Mouse (Mus musculus): Measurements from ENCODE around the gene Nxph1. TPM values are rescaled to one million over a fixed set of nuclear protein-coding genes. Genes with fewer than 3 reads are reported as not detected.

Nxph1 gene
- total and polyA plus RNA-seq, 3 experiments, result not detected

GRCm38 (mm10) chr6:8955817-8956529, 7.7 kb downstream of the Nxph1 start:
- Histone ChIP-seq H3K9me3 (replicated peaks; ENCODE audit: insufficient read depth, low read length) (no peaks in the 10 kb centered on the region), H3K4me1 (ENCODE audit: control insufficient read depth in 1 of 2, insufficient read depth in 2 of 2, low read length in 2 of 2) (no peaks in the 10 kb centered on the region), H3K79me2 (ENCODE audit: control insufficient read depth, insufficient read depth, low read length, poor library complexity) (no peaks in the 10 kb centered on the region), H3K9ac (ENCODE audit: control insufficient read depth, low read depth, low read length, poor library complexity, severe bottlenecking) (no peak overlapping the region), H3K36me3 (ENCODE audit: control insufficient read depth in 1 of 2, insufficient read depth in 2 of 2, low read length in 2 of 2) (no peaks in the 10 kb centered on the region), H3K27me3 (ENCODE audit: control insufficient read depth in 1 of 2, insufficient read depth in 2 of 2, low read length in 2 of 2) (no peaks in the 10 kb centered on the region), H3K27ac (ENCODE audit: control insufficient read depth, low read depth, low read length) (no peak overlapping the region), H3K4me3 (ENCODE audit: control insufficient read depth in 1 of 2, insufficient read depth in 1 of 2, low read depth in 2 of 2, low read length in 2 of 2) (no peak overlapping the region)
- TF ChIP-seq POLR2AphosphoS2 (IDR thresholded peaks at IDR 0.05; ENCODE audit: low read length), result no peak
- no peak for TF ChIP-seq UBTF (IDR thresholded peaks at IDR 0.05; ENCODE audit: borderline replicate concordance, insufficient read depth, low read depth, low read length)
- no peak for TF ChIP-seq MYC (IDR thresholded peaks at IDR 0.05; ENCODE audit: low read depth, low read length)
- no peak for TF ChIP-seq ELF1 (IDR thresholded peaks at IDR 0.05; ENCODE audit: low read depth, low read length)
- TF ChIP-seq CHD2 (IDR thresholded peaks at IDR 0.05; ENCODE audit: low read length), result no peak
- TF ChIP-seq E2F4 (IDR thresholded peaks at IDR 0.05; ENCODE audit: borderline replicate concordance, low read depth, low read length), result no peak
- no peak for TF ChIP-seq BHLHE40 (IDR thresholded peaks at IDR 0.05; ENCODE audit: borderline replicate concordance, low read depth, low read length)
- DNase-seq (ENCODE audit: low read depth, low spot score), result no peak

GRCm38 (mm10) chr6:8956743-8957528, 8.7 kb downstream of the Nxph1 start:
- Histone ChIP-seq H3K27ac (ENCODE audit: control insufficient read depth, low read depth, low read length) (no peak overlapping the region), H3K36me3 (ENCODE audit: control insufficient read depth in 1 of 2, insufficient read depth in 2 of 2, low read length in 2 of 2) (no peaks in the 10 kb centered on the region), H3K4me1 (ENCODE audit: control insufficient read depth in 1 of 2, insufficient read depth in 2 of 2, low read length in 2 of 2) (no peaks in the 10 kb centered on the region), H3K4me3 (ENCODE audit: control insufficient read depth in 1 of 2, insufficient read depth in 1 of 2, low read depth in 2 of 2, low read length in 2 of 2) (no peak overlapping the region), H3K9ac (ENCODE audit: control insufficient read depth, low read depth, low read length, poor library complexity, severe bottlenecking) (no peak overlapping the region), H3K27me3 (ENCODE audit: control insufficient read depth in 1 of 2, insufficient read depth in 2 of 2, low read length in 2 of 2) (no peaks in the 10 kb centered on the region), H3K9me3 (replicated peaks; ENCODE audit: insufficient read depth, low read length) (no peaks in the 10 kb centered on the region), H3K79me2 (ENCODE audit: control insufficient read depth, insufficient read depth, low read length, poor library complexity) (no peaks in the 10 kb centered on the region)
- TF ChIP-seq ZMIZ1 (IDR thresholded peaks at IDR 0.05; ENCODE audit: low read depth, low read length) (no peak), USF1 (IDR thresholded peaks at IDR 0.05; ENCODE audit: low read depth, low read length) (no peak), ZKSCAN1 (IDR thresholded peaks at IDR 0.05; ENCODE audit: low read depth, low read length) (no peak), USF2 (IDR thresholded peaks at IDR 0.05; ENCODE audit: borderline replicate concordance in 1 of 2, insufficient read depth in 1 of 2, low read depth in 1 of 2, low read length in 2 of 2) (no peak), CTCF (IDR thresholded peaks at IDR 0.05 in 2 of 3, conservative IDR thresholded peaks at IDR 0.05 in 1 of 3; ENCODE audit: control insufficient read depth in 1 of 3, insufficient read depth in 1 of 3, low read depth in 2 of 3, low read length in 3 of 3, poor library complexity in 1 of 3, severe bottlenecking in 1 of 3) (no peak), MXI1 (IDR thresholded peaks at IDR 0.05; ENCODE audit: low read depth, low read length) (no peak), UBTF (IDR thresholded peaks at IDR 0.05; ENCODE audit: borderline replicate concordance, insufficient read depth, low read depth, low read length) (no peak), NELFE (IDR thresholded peaks at IDR 0.05; ENCODE audit: low read depth, low read length) (no peak), MAX (IDR thresholded peaks at IDR 0.05; ENCODE audit: low read length) (no peak), CHD2 (IDR thresholded peaks at IDR 0.05; ENCODE audit: low read length) (no peak), GABPA (IDR thresholded peaks at IDR 0.05; ENCODE audit: low read depth, low read length) (no peak), SMC3 (IDR thresholded peaks at IDR 0.05; ENCODE audit: low read depth, low read length) (no peak)
- DNase-seq (ENCODE audit: low read depth, low spot score), result no peak

All from MEL (cell line).